Mouse (Mus musculus) limb, embryonic 14.5 days (tissue): ENCODE measurements around the gene Tmem50a. TPM values are rescaled to one million over a fixed set of nuclear protein-coding genes. Genes with fewer than 3 reads are reported as not detected.

ENCODE experiments used
- ATAC-seq: fragments of 200-750 bp; cut with Nextera tagmentation; 2 replicates; pipeline ENCODE4 v1.8.0; 2017; ENCODE audit warnings: low read depth, moderate number of reproducible peaks, moderate TSS enrichment; ENCODE audit not compliant: low FRiP score
- DNase-seq: peaks from one replicate; pipeline ENCODE4 v3.0.0-alpha.2; 2015; ENCODE audit warnings: low spot score
- H3K27ac ChIP-seq: fragments of 300-500 bp; sonication (generic); replicated peaks from 2 replicates; pipeline ENCODE4 v1.5.1; 2014; ENCODE audit warnings: low read depth, mild to moderate bottlenecking, low read length, moderate library complexity, mixed read lengths
- H3K27me3 ChIP-seq: fragments of 300-500 bp; sonication (generic); 2 replicates; pipeline ENCODE4 v1.6.1; 2014; ENCODE audit warnings: low read length, mixed read lengths; ENCODE audit not compliant: control insufficient read depth, insufficient read depth
- H3K36me3 ChIP-seq: fragments of 300-500 bp; sonication (generic); 2 replicates; pipeline ENCODE4 v1.6.1; 2014; ENCODE audit warnings: mild to moderate bottlenecking, low read length, moderate library complexity, mixed read lengths; ENCODE audit not compliant: control insufficient read depth, insufficient read depth
- H3K4me1 ChIP-seq: fragments of 300-500 bp; sonication (generic); 2 replicates; pipeline ENCODE4 v1.6.1; 2014; ENCODE audit warnings: antibody characterized with exemption, low read length, mixed read lengths; ENCODE audit not compliant: control insufficient read depth, insufficient read depth
- H3K4me2 ChIP-seq: fragments of 300-500 bp; sonication (generic); replicated peaks from 2 replicates; pipeline ENCODE4 v1.6.1; 2014; ENCODE audit warnings: low read depth, mild to moderate bottlenecking, low read length, moderate library complexity; ENCODE audit not compliant: severe bottlenecking
- H3K4me3 ChIP-seq: fragments of 300-500 bp; sonication (generic); replicated peaks from 2 replicates; pipeline ENCODE4 v1.5.1; 2014; ENCODE audit warnings: low read length
- H3K9ac ChIP-seq: fragments of 300-500 bp; sonication (generic); 2 replicates; pipeline ENCODE4 v1.6.1; 2014; ENCODE audit warnings: mild to moderate bottlenecking, low read depth, low read length, moderate library complexity; ENCODE audit not compliant: severe bottlenecking
- H3K9me3 ChIP-seq: fragments of 300-500 bp; sonication (generic); 2 replicates; pipeline ENCODE4 v1.6.1; 2016; ENCODE audit warnings: low read length; ENCODE audit not compliant: control insufficient read depth
- POLR2A ChIP-seq: fragments of 200-500 bp; IDR thresholded peaks from 2 replicates; pipeline ENCODE4 v1.8.0; 2012; ENCODE audit warnings: inconsistent platforms, mild to moderate bottlenecking, moderate library complexity, borderline replicate concordance; ENCODE audit not compliant: insufficient read depth, insufficient read length; ENCODE audit errors: extremely low read depth
- WGBS: fragments of 180-500 bp; shearing (Covaris S2); extraction: QIAGEN DNeasy Blood & Tissue Kit; methylation state at CpG from one replicate; pipeline ENCODE4 v1.1.7; 2014; 5-methylcytosine and 5-hydroxymethylcytosine counted together
- polyA plus RNA-seq, 2 experiments: library from polyadenylated mRNA; depleted of rRNA in 1 of 2; stranded (reverse) in 1 of 2; unstranded in 1 of 2; fragments of >200 nt; fragmentation: Nextera tagmentation in 1 of 2; extraction: Ambion mirVana in 1 of 2; gene quantifications; 2 replicates each; pipeline versions ENCODE4 v1.2.1 to v1.2.3; 2012 to 2014

The Tmem50a gene
- polyA plus RNA-seq (2012; rRNA removed) (119 and 131 TPM in 2 replicates), polyA plus RNA-seq (2014; fragmentation: Nextera tagmentation; extraction: Ambion mirVana) (166 TPM in 2 replicates)

DNA sequence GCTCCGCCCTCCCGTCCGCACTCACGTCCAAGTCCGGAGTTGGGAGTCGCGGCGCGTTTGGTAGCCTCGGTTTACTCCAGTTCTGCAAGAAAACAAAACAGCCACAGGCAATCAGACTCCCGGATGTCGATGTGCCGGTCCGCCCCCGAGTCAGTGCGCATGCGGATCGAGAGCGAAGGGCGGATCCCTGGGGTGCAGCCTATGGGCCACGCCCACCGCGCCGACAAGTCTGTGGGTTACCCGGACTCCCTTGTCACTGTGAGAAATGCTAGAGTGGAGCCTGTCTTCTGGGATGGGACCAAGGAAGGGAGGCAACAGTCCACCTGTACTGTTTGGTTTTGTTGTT is at the start of gene Tmem50a:
TSS of gene Tmem50a (minus strand) at position 161 of the 346 bp plus-strand sequence.
- H3K27ac ChIP-seq, result peak within 1 kb of the TSS; percentile 73
- TF ChIP-seq POLR2A, result peak; percentile 66; the same call in 1 of the 2 replicates
- H3K9me3 ChIP-seq, result no peaks in the 10 kb centered on the region
- H3K4me2 ChIP-seq, result peak within 1 kb of the TSS; percentile 54
- H3K9ac ChIP-seq, result peak within 1 kb of the TSS; percentile 76
- ATAC-seq (peak; percentile 94), DNase-seq (peak; percentile 92)
- H3K4me3 ChIP-seq, result peak within 1 kb of the TSS; percentile 76
- peaks cover 15% of the 10 kb centered on the region for H3K36me3 ChIP-seq
- peaks cover 4% of the 10 kb centered on the region for H3K4me1 ChIP-seq
- no peaks in the 10 kb centered on the region for H3K27me3 ChIP-seq
- 0% methylated on average over 21 of the region's 25 CpGs for WGBS

- no peaks in the 10 kb centered on the region for H3K9me3 ChIP-seq
- no peaks in the 10 kb centered on the region for H3K27me3 ChIP-seq
- no peak overlapping the region for H3K9ac ChIP-seq
- TF ChIP-seq POLR2A, result no peak
- no peak overlapping the region for H3K27ac ChIP-seq
- DNase-seq (peak; percentile 63), ATAC-seq (no peak; the same call in 1 of the 2 replicates)
- 23% methylated on average over 19 of the region's 19 CpGs for WGBS
- no peaks in the 10 kb centered on the region for H3K4me1 ChIP-seq
- H3K36me3 ChIP-seq, result no peaks in the 10 kb centered on the region
- peak overlapping the region; percentile 15; the same call in 1 of the 2 replicates for H3K4me2 ChIP-seq
- no peak overlapping the region for H3K4me3 ChIP-seq
These were observed 48.4 kb upstream of the Tmem50a start for GRCm38 (mm10) chr4:134963021-134963776.

DNA sequence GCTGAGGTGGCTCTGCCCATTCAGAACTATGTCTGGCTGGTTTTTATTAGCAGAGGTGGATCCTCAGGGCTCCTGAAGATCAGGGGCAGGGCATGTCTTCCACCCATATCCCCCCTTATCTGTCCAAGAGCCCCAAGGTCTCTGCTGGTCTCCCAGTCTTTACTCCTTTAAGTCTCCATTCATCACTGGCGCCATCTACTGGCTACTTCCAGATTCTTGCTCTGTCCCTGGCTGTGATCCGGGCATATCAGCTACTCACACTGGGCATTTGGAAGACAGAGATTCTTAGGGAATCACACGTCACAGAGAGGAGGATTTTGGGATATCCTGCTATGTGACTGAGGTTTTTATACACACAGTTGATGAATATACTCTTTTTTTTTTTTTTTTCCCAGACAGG is 41.5 kb upstream of the Tmem50a start:
- WGBS, result 25% methylated on average over 3 of the region's 3 CpGs
- Histone ChIP-seq H3K4me1 (no peaks in the 10 kb centered on the region), H3K27ac (no peak overlapping the region), H3K9me3 (no peaks in the 10 kb centered on the region), H3K27me3 (no peaks in the 10 kb centered on the region; the same call in 1 of the 2 replicates), H3K9ac (no peak overlapping the region), H3K36me3 (no peaks in the 10 kb centered on the region), H3K4me3 (no peak overlapping the region), H3K4me2 (no peak overlapping the region)
- TF ChIP-seq POLR2A, result no peak
- ATAC-seq (no peak), DNase-seq (peak; percentile 58)

DNA sequence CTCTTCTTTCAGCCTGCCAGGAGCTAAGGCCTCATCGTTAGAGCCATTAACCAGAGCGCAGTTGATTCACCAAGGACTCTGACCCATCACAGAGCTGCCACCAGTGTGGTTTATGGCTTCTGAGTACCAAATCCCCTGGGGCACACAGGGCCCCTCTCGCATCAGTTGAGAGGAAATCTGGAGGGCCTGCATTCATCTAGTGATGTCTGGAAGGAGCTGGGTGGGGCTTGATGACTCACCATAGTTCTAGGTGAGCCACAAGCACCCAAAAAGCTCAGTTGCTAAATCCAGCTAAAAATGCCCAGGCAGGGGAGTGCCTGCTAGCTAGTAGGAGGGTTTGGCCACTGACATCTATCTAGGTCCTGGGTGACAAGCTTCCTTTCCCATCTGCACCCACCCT is 41.0 kb upstream of the Tmem50a start:
- H3K4me2 ChIP-seq, result no peak overlapping the region
- DNase-seq (no peak), ATAC-seq (no peak)
- TF ChIP-seq POLR2A, result no peak
- H3K4me1 ChIP-seq, result peaks cover under 1% of the 10 kb centered on the region
- no peak overlapping the region for H3K27ac ChIP-seq
- no peak overlapping the region for H3K4me3 ChIP-seq
- no peaks in the 10 kb centered on the region for H3K36me3 ChIP-seq
- H3K9ac ChIP-seq, result no peak overlapping the region
- no peaks in the 10 kb centered on the region; the same call in 1 of the 2 replicates for H3K27me3 ChIP-seq
- WGBS, result 54% methylated on average over 3 of the region's 3 CpGs
- no peaks in the 10 kb centered on the region for H3K9me3 ChIP-seq

GRCm38 (mm10) chr4:134955196-134955595 is 40.4 kb upstream of the Tmem50a start:
- 93% methylated on average over 2 of the region's 2 CpGs for WGBS
- no peaks in the 10 kb centered on the region; the same call in 1 of the 2 replicates for H3K27me3 ChIP-seq
- no peaks in the 10 kb centered on the region for H3K36me3 ChIP-seq
- H3K4me1 ChIP-seq, result peaks cover 7% of the 10 kb centered on the region
- DNase-seq, result no peak
- no peak for TF ChIP-seq POLR2A
- H3K27ac ChIP-seq, result no peak overlapping the region
- no peak overlapping the region for H3K9ac ChIP-seq
- no peak overlapping the region for H3K4me3 ChIP-seq
- no peak for ATAC-seq
- H3K4me2 ChIP-seq, result no peak overlapping the region
- H3K9me3 ChIP-seq, result no peaks in the 10 kb centered on the region
